Mouse (Mus musculus) skeletal muscle tissue, postnatal 0 days (tissue): ENCODE results near the gene Tgfb3. TPM values are rescaled to one million over a fixed set of nuclear protein-coding genes. Genes with fewer than 3 reads are reported as not detected.

ENCODE experiments used
- polyA plus RNA-seq: library from polyadenylated mRNA; unstranded; fragments of >200 nt; fragmentation: Nextera tagmentation; extraction: Ambion mirVana; gene quantifications from 2 replicates; pipeline ENCODE4 v1.2.1, GENCODE M21; 2015

Tgfb3 gene
- 43.7 and 45.3 TPM in 2 replicates for polyA plus RNA-seq

DNA sequence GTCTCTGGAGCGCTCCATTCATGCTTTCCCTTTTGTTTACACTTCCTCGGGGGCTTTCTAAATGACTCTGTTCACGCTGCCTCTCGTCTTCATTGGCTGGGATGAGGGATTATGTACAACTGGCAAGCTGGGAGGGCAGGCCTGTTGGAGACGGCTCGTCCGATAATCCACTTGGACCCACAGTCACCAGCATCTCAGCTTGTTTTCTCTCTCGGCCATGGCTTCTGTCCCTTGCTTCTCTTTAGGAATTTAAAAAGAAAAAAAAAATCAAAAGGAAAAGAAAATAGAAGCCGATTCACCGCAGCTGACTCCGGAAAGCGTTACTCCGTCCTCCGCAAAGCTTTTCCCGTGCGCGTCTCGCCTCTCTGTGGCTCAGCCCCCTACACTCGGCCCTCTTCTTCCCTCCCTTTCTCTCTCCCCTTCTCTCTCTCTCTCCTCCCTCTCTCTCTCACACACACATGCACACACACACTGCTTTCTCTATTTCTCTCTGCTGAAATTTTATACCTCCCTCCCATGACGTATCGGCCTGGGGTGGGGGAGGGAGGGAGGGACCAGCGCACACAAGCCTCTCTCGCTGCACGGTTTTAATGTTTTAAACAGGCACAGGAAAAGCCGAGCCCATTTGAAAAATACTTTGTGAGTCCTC, at the start of gene Tgfb3:
TSS of gene Tgfb3 (minus strand) at position 489 of the 649 bp plus-strand sequence.

DNA sequence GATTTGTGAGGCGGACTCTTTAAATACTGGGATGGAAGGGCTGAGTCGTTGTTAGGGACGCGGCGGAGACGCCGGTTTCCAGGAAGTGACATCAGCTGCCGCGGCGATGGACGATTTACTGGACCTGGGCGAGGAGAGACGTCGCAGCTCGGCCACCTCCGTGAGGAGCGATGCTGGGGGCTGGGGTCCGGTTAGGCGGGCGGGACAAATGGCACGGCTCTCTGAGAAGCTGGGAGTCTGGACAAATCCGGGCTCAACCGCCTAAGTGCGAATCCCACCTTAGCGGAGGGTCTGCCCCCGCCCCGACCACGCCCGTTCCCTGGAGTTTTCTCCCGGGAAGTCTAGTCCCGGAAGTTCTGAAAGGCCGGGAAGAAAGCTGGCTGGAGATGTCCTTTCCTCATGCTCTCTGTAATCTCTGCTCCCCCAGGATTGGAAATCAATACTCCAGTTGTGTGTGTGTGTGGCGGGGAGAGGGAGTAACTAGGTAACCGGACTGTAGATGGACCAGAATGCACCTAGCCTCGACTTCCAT, 3.7 kb upstream of the Tgfb3 start, which contains the start of gene Ift43:
TSS of gene Ift43 (plus strand) at position 61 of the 532 bp plus-strand sequence.

Other genes with a start within 250 kb of the Tgfb3 start
- gene Ift43, start 3.5 kb upstream of the Tgfb3 start, polyA plus RNA-seq: 45.9 and 48.7 TPM in 2 replicates
- 7.8 and 8.8 TPM in 2 replicates for gene Gpatch2l, start 162.8 kb upstream of the Tgfb3 start, polyA plus RNA-seq